Comparison of ENCODE assay signal across 21 mouse cellular contexts in genomic region chr17:80360245-80360644, GRCm38 (mm10). TPM values are rescaled to one million over a fixed set of nuclear protein-coding genes. Genes with fewer than 3 reads are reported as not detected.
"Had no signal": no experiment of that assay in that cellular context is flagged by ENCODE, and none has a peak within 500 bp of the region (broad histone marks: within the 10 kb centered on the region; RNA-seq: fewer than 3 reads in every experiment).

No protein-coding gene starts in this region.

- H3K4me1 ChIP-seq: megakaryocyte, embryonic 14.5 days; midbrain, embryonic 13.5 days; midbrain, embryonic 15.5 days; neural tube, embryonic 12.5 days; stomach, embryonic 15.5 days had no signal

- H3K27ac ChIP-seq: midbrain, embryonic 13.5 days; midbrain, embryonic 15.5 days; neural tube, embryonic 12.5 days; stomach, embryonic 15.5 days; stomach, postnatal 0 days had no signal

- ATAC-seq: midbrain, embryonic 13.5 days; midbrain, embryonic 15.5 days had no signal

- H3K4me3 ChIP-seq: megakaryocyte, embryonic 14.5 days; midbrain, embryonic 13.5 days; midbrain, embryonic 15.5 days; neural tube, embryonic 12.5 days; stomach, embryonic 15.5 days had no signal

- H3K36me3 ChIP-seq: midbrain, embryonic 13.5 days; midbrain, embryonic 15.5 days; neural tube, embryonic 12.5 days; stomach, embryonic 15.5 days had no signal

- H3K27me3 ChIP-seq: midbrain, embryonic 13.5 days; midbrain, embryonic 15.5 days; neural tube, embryonic 12.5 days; stomach, embryonic 15.5 days had no signal

- H3K9me3 ChIP-seq: midbrain, embryonic 13.5 days; midbrain, embryonic 15.5 days; neural tube, embryonic 12.5 days; stomach, embryonic 15.5 days had no signal

- DNase-seq: lung, adult 18-20 months; lung, embryonic 14.5 days; lung, postnatal 10 days; lung, postnatal 4 days; right cerebral cortex, postnatal 25 days; right cerebral cortex, postnatal 4 days; spleen, adult 18-20 months; thymus, adult 2 months; thymus, postnatal 25 days; thymus, postnatal 4 days had no signal

- H3K4me2 ChIP-seq: lung, embryonic 14.5 days; midbrain, embryonic 11.5 days; midbrain, embryonic 13.5 days; midbrain, embryonic 15.5 days; neural tube, embryonic 12.5 days; stomach, embryonic 15.5 days had no signal

- H3K9ac ChIP-seq: lung, embryonic 14.5 days; midbrain, embryonic 13.5 days; midbrain, embryonic 15.5 days; neural tube, embryonic 12.5 days; stomach, embryonic 15.5 days had no signal

RNA-seq across cellular contexts. Expression of gene Gm10190, which starts 13.1 kb away (rescaled TPM):
- total RNA-seq: midbrain, postnatal 0 days; monocyte, adult 5-6 weeks; neutrophil, adult 5-6 weeks had no signal
- polyA plus RNA-seq: thymus, adult 2 months; urinary bladder, adult 2 months had no signal

RNA-seq across cellular contexts. Expression of gene Arhgef33, which starts 53.0 kb away (rescaled TPM):
- total RNA-seq: neutrophil, adult 5-6 weeks had no signal
